Mouse (Mus musculus) embryonic facial prominence, embryonic 14.5 days (tissue): ENCODE results near the gene Abat. TPM values are rescaled to one million over a fixed set of nuclear protein-coding genes. Genes with fewer than 3 reads are reported as not detected.

Source experiments
- ATAC-seq: fragments of 200-750 bp; cut with Nextera tagmentation; 2 replicates; pipeline ENCODE4 v1.8.0; 2017; ENCODE audit warnings: low read depth, moderate number of reproducible peaks, moderate TSS enrichment
- DNase-seq: peaks from one replicate; pipeline ENCODE4 v3.0.0-alpha.2; 2015; ENCODE audit warnings: low spot score
- H3K27ac ChIP-seq: fragments of 300-500 bp; sonication (generic); replicated peaks from 2 replicates; pipeline ENCODE4 v1.5.1; 2014; ENCODE audit warnings: low read depth, mild to moderate bottlenecking, low read length, moderate library complexity
- H3K27me3 ChIP-seq: fragments of 300-500 bp; sonication (generic); replicated peaks from 2 replicates; pipeline ENCODE4 v1.6.1; 2014; ENCODE audit warnings: low read length; ENCODE audit not compliant: control insufficient read depth, insufficient read depth
- H3K36me3 ChIP-seq: fragments of 300-500 bp; sonication (generic); 2 replicates; pipeline ENCODE4 v1.6.1; 2014; ENCODE audit warnings: low read length, mixed read lengths; ENCODE audit not compliant: control insufficient read depth, insufficient read depth
- H3K4me1 ChIP-seq: fragments of 300-500 bp; sonication (generic); 2 replicates; pipeline ENCODE4 v1.6.1; 2014; ENCODE audit warnings: antibody characterized with exemption, low read length; ENCODE audit not compliant: control insufficient read depth, insufficient read depth
- H3K4me2 ChIP-seq: fragments of 300-500 bp; sonication (generic); 2 replicates; pipeline ENCODE4 v1.6.1; 2014; ENCODE audit warnings: low read depth, mild to moderate bottlenecking, low read length, moderate library complexity, mixed read lengths
- H3K4me3 ChIP-seq: fragments of 300-500 bp; sonication (generic); 2 replicates; pipeline ENCODE4 v1.5.1; 2014; ENCODE audit warnings: low read depth, mild to moderate bottlenecking, low read length
- H3K9ac ChIP-seq: fragments of 300-500 bp; sonication (generic); 2 replicates; pipeline ENCODE4 v1.6.1; 2014; ENCODE audit warnings: low read depth, mild to moderate bottlenecking, low read length, moderate library complexity, mixed read lengths
- H3K9me3 ChIP-seq: fragments of 300-500 bp; sonication (generic); 2 replicates; pipeline ENCODE4 v1.6.1; 2016; ENCODE audit warnings: low read length; ENCODE audit not compliant: control insufficient read depth
- WGBS: fragments of 180-500 bp; shearing (Covaris S2); extraction: QIAGEN DNeasy Blood & Tissue Kit; methylation state at CpG from one replicate; pipeline ENCODE4 v1.1.7; 2014; 5-methylcytosine and 5-hydroxymethylcytosine counted together
- polyA plus RNA-seq: library from polyadenylated mRNA; unstranded; fragments of >200 nt; fragmentation: Nextera tagmentation; extraction: Ambion mirVana; gene quantifications from 2 replicates; pipeline ENCODE4 v1.2.1, GENCODE M21; 2014

Gene Abat
- polyA plus RNA-seq, 1 experiment from 2014 or later = 18.0 TPM

DNA sequence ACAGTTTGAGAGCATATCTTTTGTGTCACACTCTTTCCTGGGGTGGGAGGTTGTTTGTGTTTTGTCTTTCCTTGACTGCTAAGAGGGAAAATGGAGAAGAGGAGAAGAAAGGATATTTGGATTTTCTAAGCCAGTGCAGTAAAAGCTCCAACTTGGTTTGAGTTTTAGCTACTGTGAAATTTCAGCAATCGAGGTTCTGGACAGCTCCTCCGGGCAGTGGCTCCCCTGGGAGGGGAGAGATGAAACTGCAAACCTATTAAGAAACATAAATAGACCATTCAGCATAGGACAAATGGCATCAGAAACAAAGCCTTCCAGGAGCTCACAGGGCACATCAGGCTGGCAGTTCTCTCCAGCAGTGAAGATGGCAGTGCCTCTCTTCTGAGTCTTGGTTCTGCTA is 9.0 kb upstream of the Abat start:
- Histone ChIP-seq H3K4me2 (no peak overlapping the region), H3K9me3 (no peaks in the 10 kb centered on the region), H3K4me1 (no peaks in the 10 kb centered on the region), H3K9ac (no peak overlapping the region), H3K27me3 (no peaks in the 10 kb centered on the region), H3K36me3 (no peaks in the 10 kb centered on the region), H3K4me3 (no peak overlapping the region), H3K27ac (no peak overlapping the region)
- DNase-seq (no peak), ATAC-seq (no peak)
- 37% methylated on average over 2 of the region's 2 CpGs for WGBS

DNA sequence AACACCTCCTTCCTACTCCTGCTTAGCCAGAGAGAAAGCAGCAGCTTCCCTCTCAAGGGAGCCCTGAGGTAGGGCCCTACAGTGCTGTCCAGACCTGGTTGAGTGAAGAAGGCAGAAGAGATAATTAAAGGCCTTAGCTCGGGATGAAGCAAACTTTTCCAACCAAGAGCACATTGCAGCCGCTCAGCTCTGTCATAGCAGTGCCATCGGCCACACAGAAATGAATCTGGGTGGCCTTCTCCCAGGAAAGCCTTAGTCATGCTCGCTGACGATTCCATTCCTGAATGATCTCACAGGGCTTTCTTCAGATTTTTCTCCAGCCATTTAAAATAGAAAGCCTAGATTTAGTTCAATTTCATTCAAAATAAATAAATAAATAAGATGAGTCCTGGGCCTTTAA is 3.3 kb upstream of the Abat start:
- no peak for ATAC-seq

DNA sequence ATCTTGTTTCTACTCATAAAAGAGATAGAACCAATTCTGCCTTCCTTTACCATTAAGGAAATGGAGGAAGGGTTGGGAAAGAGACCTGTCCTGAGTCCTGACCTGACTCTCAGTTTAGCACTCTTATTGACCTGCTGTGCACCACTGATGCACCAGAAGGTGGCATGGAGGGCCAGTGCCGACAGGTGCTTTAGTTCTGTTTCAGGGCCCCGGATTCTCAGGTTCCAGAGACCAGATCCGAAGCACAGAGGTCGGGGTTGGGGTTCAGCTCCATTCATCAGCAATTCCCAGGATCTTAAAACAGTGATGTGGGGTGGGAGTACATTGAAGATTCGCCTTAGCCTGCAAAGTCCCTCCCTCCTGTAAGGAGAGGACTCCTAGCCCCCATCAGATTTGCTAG is 399 bp upstream of the Abat start:
- Histone ChIP-seq H3K4me3 (peak overlapping the region; percentile 63), H3K27ac (no peak overlapping the region), H3K4me1 (peaks cover 13% of the 10 kb centered on the region), H3K9me3 (no peaks in the 10 kb centered on the region), H3K27me3 (no peaks in the 10 kb centered on the region), H3K9ac (no peak overlapping the region), H3K4me2 (peak overlapping the region; percentile 77), H3K36me3 (no peaks in the 10 kb centered on the region)
- no peak for DNase-seq
- no peak for ATAC-seq
- 2% methylated on average over 5 of the region's 5 CpGs for whole genome bisulfite sequencing

More for the DNA sequence above, 3.3 kb upstream of the Abat start:
- Histone ChIP-seq H3K27ac (no peak overlapping the region), H3K9me3 (no peaks in the 10 kb centered on the region), H3K4me2 (no peak overlapping the region), H3K27me3 (no peaks in the 10 kb centered on the region), H3K4me3 (no peak overlapping the region), H3K4me1 (peaks cover 13% of the 10 kb centered on the region), H3K9ac (no peak overlapping the region), H3K36me3 (no peaks in the 10 kb centered on the region)
- WGBS = 64% methylated on average over 5 of the region's 5 CpGs
- DNase-seq = no peak

DNA sequence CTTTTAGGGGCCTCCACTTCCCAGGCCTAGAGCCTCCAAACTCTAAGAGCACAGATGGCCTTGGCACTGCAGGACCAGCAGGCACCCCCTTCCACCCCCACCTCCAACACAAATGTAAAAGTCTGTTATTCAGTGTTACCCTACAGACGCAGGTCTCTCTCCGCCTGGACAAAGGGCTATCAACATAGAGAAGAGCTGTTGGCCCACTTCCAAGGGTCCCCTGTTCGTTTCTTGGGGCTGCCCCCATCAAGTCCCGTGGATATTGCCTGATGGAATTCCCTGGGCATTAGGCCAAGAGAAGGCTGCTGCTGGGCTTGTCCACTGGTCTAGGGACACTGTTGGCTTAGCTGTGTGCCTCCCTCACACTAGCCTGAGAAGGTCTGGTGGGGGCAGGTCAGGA is 951 bp downstream of the Abat start:
- ATAC-seq = no peak
- no peak for DNase-seq
- Histone ChIP-seq H3K4me3 (peak overlapping the region; percentile 63), H3K9me3 (no peaks in the 10 kb centered on the region), H3K27me3 (no peaks in the 10 kb centered on the region), H3K4me1 (peaks cover 13% of the 10 kb centered on the region), H3K36me3 (no peaks in the 10 kb centered on the region), H3K4me2 (peak overlapping the region; percentile 77), H3K27ac (no peak overlapping the region), H3K9ac (peak overlapping the region; percentile 73)
- 19% methylated on average over 4 of the region's 4 CpGs for WGBS

DNA sequence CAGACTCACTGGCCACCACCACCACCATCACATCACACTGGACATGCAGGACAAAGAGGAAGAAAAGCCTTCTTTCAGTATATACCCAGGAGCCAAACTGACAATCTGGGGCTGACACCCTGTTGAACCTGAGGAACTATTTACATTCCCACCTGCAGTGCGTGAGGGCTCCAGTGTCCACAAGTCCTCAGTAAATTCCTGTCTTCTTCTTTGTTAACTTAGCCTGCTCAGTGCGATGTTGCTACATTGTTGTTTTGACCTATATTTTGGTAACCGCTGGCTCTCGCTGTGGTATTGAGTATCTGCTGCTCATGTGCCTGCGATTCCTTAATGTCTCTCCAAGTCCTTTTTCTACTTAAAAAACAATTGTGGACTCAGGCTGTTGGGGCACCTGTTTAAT is 7.3 kb downstream of the Abat start:
- no peaks in the 10 kb centered on the region for H3K9me3 ChIP-seq
- no peaks in the 10 kb centered on the region for H3K36me3 ChIP-seq
- H3K27me3 ChIP-seq = no peaks in the 10 kb centered on the region
- peaks cover 20% of the 10 kb centered on the region for H3K4me1 ChIP-seq
- no peak overlapping the region for H3K4me2 ChIP-seq
- H3K4me3 ChIP-seq = no peak overlapping the region
- DNase-seq = no peak
- H3K9ac ChIP-seq = no peak overlapping the region
- no peak overlapping the region for H3K27ac ChIP-seq
- 73% methylated on average over 5 of the region's 5 CpGs for WGBS
- ATAC-seq = no peak

DNA sequence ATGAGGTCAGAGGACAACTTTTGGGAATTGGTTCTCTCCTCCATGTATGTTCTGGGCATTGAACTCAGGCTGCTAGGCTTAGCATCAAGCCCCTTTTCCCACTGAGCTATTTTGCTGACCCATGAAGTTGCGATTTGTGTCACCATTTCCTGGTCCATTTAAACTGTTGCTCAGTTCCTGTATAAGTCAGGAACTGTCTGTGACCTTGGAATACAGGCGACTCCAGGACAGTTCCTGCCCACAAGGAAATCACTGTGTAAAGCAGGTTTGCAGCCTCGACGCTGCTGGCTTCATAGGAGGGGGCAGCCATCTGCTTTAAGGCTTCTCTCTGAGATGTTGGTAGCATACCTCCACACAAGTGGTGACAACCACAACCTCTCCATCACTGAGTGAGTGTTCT is 8.1 kb downstream of the Abat start:
- DNase-seq (no peak), ATAC-seq (no peak)
- Histone ChIP-seq H3K9ac (no peak overlapping the region), H3K4me3 (no peak overlapping the region), H3K4me2 (no peak overlapping the region), H3K9me3 (no peaks in the 10 kb centered on the region), H3K4me1 (peaks cover 20% of the 10 kb centered on the region), H3K36me3 (no peaks in the 10 kb centered on the region), H3K27me3 (no peaks in the 10 kb centered on the region), H3K27ac (no peak overlapping the region)
- 76% methylated on average over 4 of the region's 4 CpGs for WGBS

DNA sequence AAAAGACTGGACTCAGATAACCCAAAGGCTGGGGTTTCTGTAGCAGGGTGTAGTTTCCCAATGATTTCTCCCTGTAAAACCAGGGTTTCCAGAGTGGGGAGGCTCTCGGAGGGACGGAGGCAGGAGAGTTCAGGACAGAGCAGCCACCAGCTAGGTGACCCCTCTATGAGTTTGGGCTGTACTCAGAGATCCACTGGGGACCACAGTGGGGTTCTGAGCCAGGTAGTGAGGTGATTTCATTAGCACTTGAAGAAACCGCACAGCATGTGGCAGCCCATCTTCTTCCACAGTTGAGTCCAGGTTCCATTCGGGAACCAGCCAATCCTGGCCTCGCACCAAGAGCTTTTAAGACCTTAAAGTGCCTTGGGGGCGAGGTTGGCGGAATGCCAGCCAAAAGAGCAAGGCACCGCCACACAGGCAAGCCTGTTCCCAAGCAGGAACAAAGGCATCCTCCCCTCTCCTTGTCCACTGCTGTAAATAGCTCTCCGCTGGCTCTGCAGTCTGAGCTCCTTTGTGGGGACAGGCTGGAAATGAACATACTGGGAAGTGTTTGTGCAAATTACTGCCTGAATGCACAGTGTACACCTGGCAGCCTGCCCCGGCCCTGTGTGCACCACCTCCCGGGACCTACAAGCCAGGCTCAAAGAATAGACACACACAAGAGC is 10.4 kb downstream of the Abat start:
- Histone ChIP-seq H3K4me3 (no peak overlapping the region), H3K4me2 (no peak overlapping the region), H3K9ac (no peak overlapping the region), H3K27ac (peak overlapping the region; percentile 29; the same call in 1 of the 2 replicates), H3K4me1 (peaks cover 20% of the 10 kb centered on the region), H3K36me3 (no peaks in the 10 kb centered on the region), H3K27me3 (no peaks in the 10 kb centered on the region), H3K9me3 (no peaks in the 10 kb centered on the region)
- DNase-seq (peak; percentile 92), ATAC-seq (peak; percentile 92)
- WGBS = 23% methylated on average over 10 of the region's 11 CpGs

DNA sequence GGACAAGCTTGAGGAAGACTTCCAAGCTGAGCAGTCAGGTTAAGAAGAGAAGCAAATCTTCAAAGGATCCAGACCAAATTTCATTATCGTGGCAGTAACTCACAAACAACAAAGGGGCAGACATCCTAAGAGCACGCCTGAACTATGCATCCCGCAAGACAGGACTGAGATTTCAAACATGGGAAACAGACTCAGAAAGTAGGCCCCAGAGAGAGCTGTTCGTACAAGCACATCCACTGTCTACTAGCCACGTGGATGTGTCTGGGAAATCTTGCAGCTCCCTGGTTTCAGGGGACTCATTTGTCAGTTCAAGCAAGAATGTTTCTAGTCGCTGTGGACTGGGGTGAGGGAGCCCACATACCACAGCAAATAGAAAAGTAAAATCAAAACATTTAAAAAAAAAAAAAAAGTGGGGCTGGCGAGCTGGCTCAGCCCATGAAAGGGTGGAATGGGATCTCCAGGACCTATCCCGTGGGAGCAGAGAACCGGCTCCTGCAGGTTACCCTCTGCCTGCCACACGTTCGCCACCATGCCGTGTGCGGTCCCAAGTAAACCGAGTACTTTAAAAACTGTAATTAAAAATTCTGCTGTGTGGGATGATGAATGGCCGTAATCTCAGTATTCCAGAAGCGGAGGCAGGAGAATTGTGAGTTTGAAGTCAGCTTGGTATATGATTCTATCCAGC is 11.1 kb downstream of the Abat start:
- H3K4me2 ChIP-seq = no peak overlapping the region
- H3K4me3 ChIP-seq = no peak overlapping the region
- 44% methylated on average over 16 of the region's 16 CpGs for WGBS
- no peaks in the 10 kb centered on the region for H3K9me3 ChIP-seq
- peak; percentile 47 for DNase-seq
- ATAC-seq = peak; percentile 65
- no peaks in the 10 kb centered on the region for H3K36me3 ChIP-seq
- H3K27ac ChIP-seq = peak overlapping the region; percentile 29; the same call in 1 of the 2 replicates
- H3K27me3 ChIP-seq = no peaks in the 10 kb centered on the region
- no peak overlapping the region for H3K9ac ChIP-seq
- peaks cover 20% of the 10 kb centered on the region for H3K4me1 ChIP-seq

DNA sequence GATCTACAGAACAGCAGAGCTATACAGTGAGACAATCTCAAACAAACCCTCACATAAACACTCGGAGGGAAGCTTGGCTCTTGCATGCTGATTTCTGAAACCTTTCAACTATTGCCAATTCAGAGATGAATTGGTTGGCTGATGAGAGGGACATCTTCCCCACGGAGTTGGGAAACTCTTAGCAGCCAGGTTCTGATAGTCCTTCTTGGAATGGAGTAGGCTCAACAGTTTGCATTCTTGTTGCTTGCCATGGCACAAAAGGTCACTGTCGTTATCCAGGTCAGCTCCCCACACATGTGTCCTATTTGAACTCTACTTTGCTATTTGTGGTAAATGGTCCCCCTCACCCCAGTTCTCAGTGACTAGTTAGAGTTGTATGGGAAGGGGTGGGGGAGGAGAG is 12.1 kb downstream of the Abat start:
- H3K4me2 ChIP-seq = no peak overlapping the region
- no peaks in the 10 kb centered on the region for H3K27me3 ChIP-seq
- H3K27ac ChIP-seq = no peak overlapping the region
- 66% methylated on average over 3 of the region's 3 CpGs for WGBS
- H3K9ac ChIP-seq = no peak overlapping the region
- peaks cover 28% of the 10 kb centered on the region for H3K4me1 ChIP-seq
- no peak overlapping the region for H3K4me3 ChIP-seq
- H3K36me3 ChIP-seq = no peaks in the 10 kb centered on the region
- DNase-seq = no peak
- H3K9me3 ChIP-seq = no peaks in the 10 kb centered on the region
- ATAC-seq = no peak
